Mouse (Mus musculus): ENCODE data around the gene Rab7. TPM values are rescaled to one million over a fixed set of nuclear protein-coding genes. Genes with fewer than 3 reads are reported as not detected.

The Rab7 gene
- polyA plus RNA-seq, 1 experiment from 2014 or later = 343 TPM

GRCm38 (mm10) chr6:88070468-88070867 is 25.4 kb upstream of the Rab7 start:
- Histone ChIP-seq H3K4me3 (replicated peaks; ENCODE audit: low read length) (no peak overlapping the region), H3K9me3 (ENCODE audit: control insufficient read depth, low read length) (no peaks in the 10 kb centered on the region), H3K4me2 (ENCODE audit: low read length) (no peak overlapping the region), H3K36me3 (ENCODE audit: control insufficient read depth, insufficient read depth) (no peaks in the 10 kb centered on the region), H3K4me1 (replicated peaks; ENCODE audit: control insufficient read depth, insufficient read depth, low read length) (0 out of 2 replicates have a peak, but pooled peaks cover 3% of the 10 kb centered on the region), H3K27me3 (replicated peaks; ENCODE audit: control insufficient read depth, insufficient read depth, low read length) (peaks cover 10% of the 10 kb centered on the region; the same call in 1 of the 2 replicates), H3K27ac (ENCODE audit: low read length) (no peak overlapping the region), H3K9ac (replicated peaks; ENCODE audit: low read depth, low read length) (no peak overlapping the region)
- 79% methylated on average over 5 of the region's 6 CpGs for WGBS
- ATAC-seq = no peak

GRCm38 (mm10) chr6:88068739-88069138 is 23.7 kb upstream of the Rab7 start:
- WGBS = 85% methylated on average over 1 of the region's 1 CpGs
- H3K4me1 ChIP-seq (replicated peaks; ENCODE audit: control insufficient read depth, insufficient read depth, low read length) = no peaks in the 10 kb centered on the region
- no peak overlapping the region for H3K4me2 ChIP-seq (ENCODE audit: low read length)
- H3K9ac ChIP-seq (replicated peaks; ENCODE audit: low read depth, low read length) = no peak overlapping the region
- no peak for ATAC-seq
- peaks cover 10% of the 10 kb centered on the region; the same call in 1 of the 2 replicates for H3K27me3 ChIP-seq (replicated peaks; ENCODE audit: control insufficient read depth, insufficient read depth, low read length)
- H3K9me3 ChIP-seq (ENCODE audit: control insufficient read depth, low read length) = no peaks in the 10 kb centered on the region
- H3K36me3 ChIP-seq (ENCODE audit: control insufficient read depth, insufficient read depth) = no peaks in the 10 kb centered on the region
- H3K4me3 ChIP-seq (replicated peaks; ENCODE audit: low read length) = no peak overlapping the region
- H3K27ac ChIP-seq (ENCODE audit: low read length) = no peak overlapping the region

GRCm38 (mm10) chr6:88067722-88068121 is 22.7 kb upstream of the Rab7 start:
- no peak overlapping the region for H3K4me3 ChIP-seq (replicated peaks; ENCODE audit: low read length)
- peaks cover 9% of the 10 kb centered on the region; the same call in 1 of the 2 replicates for H3K27me3 ChIP-seq (replicated peaks; ENCODE audit: control insufficient read depth, insufficient read depth, low read length)
- H3K9ac ChIP-seq (replicated peaks; ENCODE audit: low read depth, low read length) = no peak overlapping the region
- H3K9me3 ChIP-seq (ENCODE audit: control insufficient read depth, low read length) = no peaks in the 10 kb centered on the region
- no peak overlapping the region for H3K4me2 ChIP-seq (ENCODE audit: low read length)
- H3K27ac ChIP-seq (ENCODE audit: low read length) = no peak overlapping the region
- ATAC-seq = no peak
- WGBS = 76% methylated on average over 3 of the region's 3 CpGs
- no peaks in the 10 kb centered on the region for H3K36me3 ChIP-seq (ENCODE audit: control insufficient read depth, insufficient read depth)
- H3K4me1 ChIP-seq (replicated peaks; ENCODE audit: control insufficient read depth, insufficient read depth, low read length) = no peaks in the 10 kb centered on the region

GRCm38 (mm10) chr6:88065968-88066367 is 20.9 kb upstream of the Rab7 start:
- Histone ChIP-seq H3K9ac (replicated peaks; ENCODE audit: low read depth, low read length) (no peak overlapping the region), H3K4me1 (replicated peaks; ENCODE audit: control insufficient read depth, insufficient read depth, low read length) (no peaks in the 10 kb centered on the region), H3K27me3 (replicated peaks; ENCODE audit: control insufficient read depth, insufficient read depth, low read length) (peaks cover 8% of the 10 kb centered on the region; the same call in 1 of the 2 replicates), H3K36me3 (ENCODE audit: control insufficient read depth, insufficient read depth) (no peaks in the 10 kb centered on the region), H3K4me2 (ENCODE audit: low read length) (no peak overlapping the region), H3K27ac (ENCODE audit: low read length) (no peak overlapping the region), H3K9me3 (ENCODE audit: control insufficient read depth, low read length) (no peaks in the 10 kb centered on the region), H3K4me3 (replicated peaks; ENCODE audit: low read length) (no peak overlapping the region)
- ATAC-seq = no peak
- WGBS = 39% methylated on average over 3 of the region's 3 CpGs

GRCm38 (mm10) chr6:88065116-88065515 is 20.0 kb upstream of the Rab7 start:
- Histone ChIP-seq H3K27me3 (replicated peaks; ENCODE audit: control insufficient read depth, insufficient read depth, low read length) (peaks cover 8% of the 10 kb centered on the region; the same call in 1 of the 2 replicates), H3K4me3 (replicated peaks; ENCODE audit: low read length) (no peak overlapping the region), H3K9ac (replicated peaks; ENCODE audit: low read depth, low read length) (no peak overlapping the region), H3K9me3 (ENCODE audit: control insufficient read depth, low read length) (no peaks in the 10 kb centered on the region), H3K36me3 (ENCODE audit: control insufficient read depth, insufficient read depth) (no peaks in the 10 kb centered on the region), H3K4me2 (ENCODE audit: low read length) (no peak overlapping the region), H3K4me1 (replicated peaks; ENCODE audit: control insufficient read depth, insufficient read depth, low read length) (no peaks in the 10 kb centered on the region), H3K27ac (ENCODE audit: low read length) (no peak overlapping the region)
- WGBS = 44% methylated on average over 4 of the region's 4 CpGs
- ATAC-seq = no peak

- H3K27ac ChIP-seq (ENCODE audit: low read length) = no peak overlapping the region
- H3K4me1 ChIP-seq (replicated peaks; ENCODE audit: control insufficient read depth, insufficient read depth, low read length) = no peaks in the 10 kb centered on the region
- no peak overlapping the region for H3K4me3 ChIP-seq (replicated peaks; ENCODE audit: low read length)
- H3K4me2 ChIP-seq (ENCODE audit: low read length) = no peak overlapping the region
- no peak overlapping the region for H3K9ac ChIP-seq (replicated peaks; ENCODE audit: low read depth, low read length)
- WGBS = 94% methylated on average over 3 of the region's 3 CpGs
- peaks cover 3% of the 10 kb centered on the region; the same call in 1 of the 2 replicates for H3K27me3 ChIP-seq (replicated peaks; ENCODE audit: control insufficient read depth, insufficient read depth, low read length)
- no peaks in the 10 kb centered on the region for H3K9me3 ChIP-seq (ENCODE audit: control insufficient read depth, low read length)
- no peaks in the 10 kb centered on the region for H3K36me3 ChIP-seq (ENCODE audit: control insufficient read depth, insufficient read depth)
- no peak for ATAC-seq
Measured at GRCm38 (mm10) chr6:88064072-88064642, 19.1 kb upstream of the Rab7 start.

- Histone ChIP-seq H3K27me3 (replicated peaks; ENCODE audit: control insufficient read depth, insufficient read depth, low read length) (no peaks in the 10 kb centered on the region), H3K4me1 (replicated peaks; ENCODE audit: control insufficient read depth, insufficient read depth, low read length) (no peaks in the 10 kb centered on the region), H3K27ac (ENCODE audit: low read length) (no peak overlapping the region), H3K9ac (replicated peaks; ENCODE audit: low read depth, low read length) (no peak overlapping the region), H3K4me2 (ENCODE audit: low read length) (no peak overlapping the region), H3K36me3 (ENCODE audit: control insufficient read depth, insufficient read depth) (no peaks in the 10 kb centered on the region), H3K4me3 (replicated peaks; ENCODE audit: low read length) (no peak overlapping the region), H3K9me3 (ENCODE audit: control insufficient read depth, low read length) (no peaks in the 10 kb centered on the region)
- 86% methylated on average over 4 of the region's 4 CpGs for WGBS
- no peak for ATAC-seq
Measured at GRCm38 (mm10) chr6:88062398-88062797, 17.3 kb upstream of the Rab7 start.

GRCm38 (mm10) chr6:88061406-88061805 is 16.3 kb upstream of the Rab7 start:
- ATAC-seq = no peak
- Histone ChIP-seq H3K36me3 (ENCODE audit: control insufficient read depth, insufficient read depth) (no peaks in the 10 kb centered on the region), H3K9ac (replicated peaks; ENCODE audit: low read depth, low read length) (no peak overlapping the region), H3K9me3 (ENCODE audit: control insufficient read depth, low read length) (no peaks in the 10 kb centered on the region), H3K27me3 (replicated peaks; ENCODE audit: control insufficient read depth, insufficient read depth, low read length) (no peaks in the 10 kb centered on the region), H3K27ac (ENCODE audit: low read length) (no peak overlapping the region), H3K4me2 (ENCODE audit: low read length) (no peak overlapping the region), H3K4me1 (replicated peaks; ENCODE audit: control insufficient read depth, insufficient read depth, low read length) (no peaks in the 10 kb centered on the region), H3K4me3 (replicated peaks; ENCODE audit: low read length) (no peak overlapping the region)
- 83% methylated on average over 4 of the region's 4 CpGs for WGBS

GRCm38 (mm10) chr6:88060602-88061001 is 15.5 kb upstream of the Rab7 start:
- Histone ChIP-seq H3K27me3 (replicated peaks; ENCODE audit: control insufficient read depth, insufficient read depth, low read length) (no peaks in the 10 kb centered on the region), H3K9ac (replicated peaks; ENCODE audit: low read depth, low read length) (no peak overlapping the region), H3K36me3 (ENCODE audit: control insufficient read depth, insufficient read depth) (no peaks in the 10 kb centered on the region), H3K27ac (ENCODE audit: low read length) (no peak overlapping the region), H3K9me3 (ENCODE audit: control insufficient read depth, low read length) (no peaks in the 10 kb centered on the region), H3K4me2 (ENCODE audit: low read length) (no peak overlapping the region), H3K4me1 (replicated peaks; ENCODE audit: control insufficient read depth, insufficient read depth, low read length) (no peaks in the 10 kb centered on the region), H3K4me3 (replicated peaks; ENCODE audit: low read length) (no peak overlapping the region)
- 87% methylated on average over 4 of the region's 4 CpGs for WGBS
- ATAC-seq = no peak

GRCm38 (mm10) chr6:88059903-88060302 is 14.8 kb upstream of the Rab7 start:
- ATAC-seq = no peak
- WGBS = 85% methylated on average over 5 of the region's 5 CpGs
- H3K9ac ChIP-seq (replicated peaks; ENCODE audit: low read depth, low read length) = no peak overlapping the region

More at GRCm38 (mm10) chr6:88059903-88060302, 14.8 kb upstream of the Rab7 start:
- Histone ChIP-seq H3K9me3 (ENCODE audit: control insufficient read depth, low read length) (no peaks in the 10 kb centered on the region), H3K27me3 (replicated peaks; ENCODE audit: control insufficient read depth, insufficient read depth, low read length) (no peaks in the 10 kb centered on the region), H3K4me3 (replicated peaks; ENCODE audit: low read length) (no peak overlapping the region), H3K4me1 (replicated peaks; ENCODE audit: control insufficient read depth, insufficient read depth, low read length) (no peaks in the 10 kb centered on the region), H3K4me2 (ENCODE audit: low read length) (no peak overlapping the region), H3K36me3 (ENCODE audit: control insufficient read depth, insufficient read depth) (no peaks in the 10 kb centered on the region), H3K27ac (ENCODE audit: low read length) (no peak overlapping the region)

Data from forebrain, embryonic 16.5 days (tissue).